Mouse (Mus musculus) testis, postnatal 10 days (tissue): ENCODE results near the gene Spata6.

Experiments
- DNase-seq: peaks from one replicate; pipeline ENCODE4 v3.0.0; 2021; ENCODE audit warnings: low spot score

The Spata6 gene

DNA sequence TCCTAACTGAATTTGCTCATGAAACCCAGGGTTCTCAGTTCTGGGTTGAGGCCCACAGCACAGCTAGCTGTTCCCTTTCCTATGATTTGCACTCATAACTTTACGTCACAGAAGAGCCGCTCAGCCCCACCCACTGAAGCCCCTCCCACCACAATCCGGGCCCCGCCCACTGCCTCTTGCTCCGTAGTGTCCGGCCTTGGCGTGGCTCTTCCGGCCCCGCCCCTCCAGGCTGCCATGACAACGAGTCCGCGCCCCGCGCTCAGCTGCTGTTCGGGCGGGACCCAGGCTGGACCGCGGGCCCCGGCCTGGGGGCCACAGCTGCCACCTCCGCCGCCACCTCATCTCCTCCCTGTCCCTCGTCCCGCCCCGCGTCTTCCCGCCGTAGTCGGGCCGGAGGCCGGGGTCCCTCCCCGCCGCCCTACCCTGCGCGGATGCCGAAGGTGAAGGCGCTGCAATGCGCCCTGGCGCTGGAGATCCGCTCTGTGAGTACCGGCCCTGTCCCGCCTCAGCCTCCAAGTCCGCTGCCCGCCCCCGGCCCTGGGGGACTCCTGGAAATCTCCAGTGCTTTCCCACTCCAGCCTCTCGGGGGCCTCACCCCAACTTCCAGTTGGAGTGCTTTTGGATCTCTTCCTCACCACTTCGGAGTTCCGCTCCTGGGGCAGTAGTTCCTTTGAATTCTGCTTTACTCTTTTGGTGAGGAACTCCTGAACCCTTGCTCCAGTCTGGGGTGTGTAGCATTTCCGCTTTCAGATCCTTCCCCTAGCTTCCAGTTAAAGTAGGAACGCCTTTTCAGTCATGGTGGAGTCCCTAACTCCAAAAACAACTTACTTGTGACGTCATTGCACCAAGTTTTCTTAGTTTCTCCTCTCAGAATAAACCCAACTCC is at the start of gene Spata6:
TSS of gene Spata6 (plus strand) at position 209 of the 886 bp plus-strand sequence.
- peak; percentile 99 for DNase-seq

DNA sequence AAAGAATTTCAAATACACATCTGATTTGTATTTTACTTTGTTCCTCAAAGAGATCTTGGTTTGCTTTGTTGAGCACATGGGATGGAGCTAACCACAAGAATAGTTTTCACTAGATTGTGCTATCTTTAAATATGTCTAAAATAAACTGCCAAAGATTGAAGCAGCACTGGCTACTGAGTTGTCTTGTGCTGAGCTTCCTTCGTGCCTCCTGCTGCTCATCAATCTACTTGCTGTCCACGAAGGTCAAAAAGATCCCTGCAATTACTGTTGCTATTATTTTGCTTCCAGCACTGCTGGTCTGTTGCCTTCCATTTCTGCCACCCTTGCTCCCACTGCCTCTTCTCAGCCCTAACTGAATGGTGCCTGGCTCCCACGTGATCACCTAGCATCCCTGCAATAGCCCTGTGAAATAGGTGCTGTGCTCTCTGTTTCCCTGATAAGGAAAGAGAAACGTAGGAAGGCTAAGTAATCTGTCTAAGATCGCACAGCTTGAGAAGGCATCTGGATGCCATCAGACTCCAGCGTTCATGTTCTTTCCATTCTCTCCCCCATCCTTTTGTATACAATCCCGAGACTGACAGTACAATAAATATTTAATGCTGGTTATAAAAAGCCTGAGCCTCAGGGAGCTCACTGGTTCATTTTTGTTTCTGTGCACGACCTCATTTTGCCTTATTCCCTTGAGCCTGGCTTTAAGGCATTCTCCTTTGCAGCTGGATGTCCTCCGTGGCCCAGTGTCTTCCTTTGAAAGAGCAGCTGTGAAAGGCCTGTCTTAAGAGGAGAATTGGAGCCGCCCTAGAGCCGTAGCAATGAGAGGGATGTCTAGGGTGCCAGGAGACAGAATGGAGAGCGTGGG is 49.0 kb upstream of the Spata6 start:
- DNase-seq = no peak

DNA sequence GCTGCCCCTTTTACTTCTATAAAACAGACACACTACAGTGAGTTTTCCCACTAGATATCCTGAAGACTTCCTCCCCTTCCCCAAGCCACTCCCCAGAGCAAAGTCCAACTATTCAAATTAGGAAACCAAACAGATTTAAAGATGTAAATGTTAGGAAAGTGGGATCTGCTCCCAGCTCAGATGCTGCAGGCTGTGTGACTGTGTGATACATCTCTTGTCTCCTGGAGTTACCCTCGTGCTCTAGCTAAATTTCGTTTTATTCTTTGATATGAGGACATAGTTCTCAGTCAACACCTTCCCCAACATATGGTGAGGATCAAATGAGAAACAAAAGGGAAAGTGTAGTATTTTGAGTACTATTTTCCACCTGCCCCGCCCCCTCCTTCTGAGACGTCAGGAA is 48.3 kb upstream of the Spata6 start:
- no peak for DNase-seq

DNA sequence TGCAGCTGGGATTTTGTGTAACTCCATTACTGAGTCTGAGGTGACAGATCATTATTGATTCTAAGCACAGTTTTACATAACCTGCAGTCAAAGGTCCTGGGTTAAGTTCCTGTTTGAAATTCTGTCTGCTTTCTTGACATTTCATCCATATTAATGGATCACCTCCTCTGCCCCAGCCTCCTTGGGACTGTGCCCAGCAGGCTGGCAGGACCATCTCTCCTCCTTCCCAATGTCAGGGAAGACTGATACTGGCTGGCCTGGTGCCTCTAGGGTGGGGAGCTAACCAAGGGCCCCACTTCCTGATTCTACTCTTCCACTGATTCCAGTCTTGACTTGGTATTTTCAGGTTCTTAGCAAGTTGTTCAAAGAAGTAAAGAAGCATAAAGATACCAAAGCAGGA is 45.9 kb upstream of the Spata6 start:
- no peak for DNase-seq

DNA sequence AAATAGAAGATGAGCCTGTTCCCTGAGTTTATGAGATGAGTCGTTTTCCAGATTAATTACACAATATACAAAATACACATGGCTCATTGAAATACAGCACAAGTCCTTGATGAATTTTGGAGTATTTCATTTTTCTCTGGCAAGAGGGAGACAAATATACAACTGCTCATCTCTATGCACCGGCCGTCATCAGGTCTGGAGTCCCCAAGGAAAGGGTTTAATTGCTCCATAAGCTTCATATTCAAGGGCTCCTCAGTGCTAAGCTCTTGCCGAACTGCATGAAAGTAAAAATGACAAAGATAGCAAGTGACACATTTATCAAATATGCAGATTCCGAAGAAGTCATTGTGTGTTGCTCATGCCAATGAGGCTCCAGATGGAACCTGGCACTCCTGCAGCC is 37.9 kb upstream of the Spata6 start:
- DNase-seq = no peak

DNA sequence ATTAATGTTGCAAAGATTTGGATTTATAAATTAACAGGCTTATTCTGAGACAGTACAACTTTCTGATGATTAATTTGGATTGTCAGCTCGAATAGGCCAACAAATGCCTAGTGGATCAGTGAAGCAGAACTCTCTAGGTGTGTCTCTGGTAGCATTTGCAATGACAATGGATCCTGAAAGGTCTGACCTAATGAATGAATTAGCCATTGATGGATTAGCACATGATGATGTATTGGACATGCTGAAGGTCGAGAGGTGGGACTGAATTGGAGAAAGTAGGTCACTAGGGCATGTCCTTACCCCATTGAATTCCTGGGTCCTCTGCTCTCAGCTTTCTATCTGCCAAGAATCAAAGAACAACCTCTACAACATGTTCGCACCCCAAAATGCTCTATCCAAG is 37.0 kb upstream of the Spata6 start:
- no peak for DNase-seq

DNA sequence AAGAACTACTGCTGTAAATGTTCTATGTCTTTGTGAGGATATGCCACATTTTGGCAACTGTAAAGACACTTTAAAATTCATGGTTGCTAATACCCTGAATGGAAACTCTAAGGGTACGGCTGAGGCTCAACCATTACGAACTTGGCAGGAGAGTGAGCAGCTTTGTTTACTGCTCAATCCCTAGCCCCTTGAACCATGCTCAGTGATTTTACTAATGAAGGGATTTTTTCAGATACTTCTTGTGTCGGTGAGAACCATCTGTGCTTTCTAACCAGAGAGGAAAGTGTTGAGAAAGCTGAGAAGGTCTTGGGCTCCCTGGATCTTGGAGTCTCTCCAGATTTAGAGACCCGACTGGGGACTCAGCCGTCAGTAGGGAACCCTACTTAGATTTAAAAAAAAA is 35.9 kb upstream of the Spata6 start:
- DNase-seq = no peak

DNA sequence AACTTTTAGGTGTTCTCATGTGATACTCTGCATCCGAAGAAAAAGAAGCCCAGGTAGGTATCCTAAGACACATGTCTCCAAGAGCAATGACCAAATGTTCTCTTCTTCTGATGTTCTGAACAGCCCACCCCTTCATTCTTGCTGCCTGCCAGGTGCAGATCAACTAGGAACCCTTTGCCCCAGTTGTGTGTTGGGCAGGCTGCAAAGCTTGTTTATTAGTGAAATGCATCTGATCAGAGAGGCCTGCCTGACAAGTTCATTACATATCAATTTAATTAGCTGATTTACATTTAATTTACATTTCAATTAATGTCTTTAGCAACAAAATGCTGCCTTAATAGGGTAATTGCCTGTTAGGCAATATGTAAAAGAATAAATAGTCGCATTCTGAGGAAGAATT is 33.8 kb upstream of the Spata6 start:
- DNase-seq = no peak

DNA sequence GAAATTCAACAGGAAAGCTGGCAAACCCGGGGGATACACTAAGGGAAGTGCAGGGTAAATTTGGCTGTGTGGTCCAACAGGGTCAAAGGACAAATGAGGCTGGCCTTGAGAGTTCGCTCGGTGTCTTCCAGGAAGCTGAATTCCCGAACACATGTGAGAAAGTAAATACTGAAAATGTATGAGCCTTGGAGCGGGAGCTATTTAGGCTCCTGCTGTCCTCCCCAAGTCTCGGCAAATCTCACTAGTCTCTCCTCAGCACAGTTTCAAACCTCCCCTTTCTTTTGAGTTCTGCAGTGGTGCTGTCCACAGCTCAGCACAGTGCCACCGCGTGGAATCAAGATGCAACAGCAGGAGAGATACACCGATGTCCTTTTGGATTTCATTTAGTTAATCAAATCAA is 32.8 kb upstream of the Spata6 start:
- DNase-seq = peak; percentile 75

DNA sequence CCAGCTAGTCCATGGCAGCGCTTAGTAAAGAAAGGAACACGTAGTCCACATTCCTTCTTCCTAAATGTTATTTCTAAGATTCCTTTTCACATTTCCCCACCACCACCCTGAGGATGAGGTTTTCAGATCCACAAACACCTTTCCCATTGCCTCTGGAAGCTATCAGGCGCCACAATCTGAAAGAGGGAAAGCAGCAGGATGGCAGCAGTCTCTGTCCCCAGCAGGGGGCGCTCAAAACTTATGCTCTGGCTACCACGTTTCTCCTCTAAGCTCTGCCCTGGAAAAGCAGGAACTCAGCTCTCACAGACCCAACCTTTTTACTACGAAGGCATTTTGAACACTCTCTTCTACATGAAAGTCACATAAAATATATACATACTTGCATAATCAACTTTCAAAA is 32.2 kb upstream of the Spata6 start:
- peak; percentile 92 for DNase-seq

DNA sequence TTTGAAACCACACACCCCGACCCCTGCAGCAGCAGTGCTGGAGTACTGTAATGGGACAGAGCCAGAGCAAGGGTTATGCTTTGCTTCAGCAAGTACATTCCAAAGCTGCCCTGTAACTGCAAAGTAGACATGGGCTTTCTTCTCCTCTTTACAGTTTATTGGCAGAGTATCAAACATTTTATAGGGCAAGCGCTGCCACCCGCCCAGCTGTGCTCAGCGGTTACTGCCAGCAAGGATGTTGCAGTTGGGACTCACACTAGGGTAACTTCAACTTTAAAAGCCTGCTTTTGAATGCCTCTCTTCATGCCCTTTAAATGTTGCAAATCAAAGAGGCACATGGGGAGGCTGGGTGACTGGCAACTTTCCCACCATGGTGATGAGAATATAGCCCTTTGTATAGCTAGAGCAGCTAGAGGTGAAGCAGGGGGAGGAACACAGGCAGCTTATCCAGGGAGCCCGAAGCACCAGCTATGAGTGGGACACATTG is 28.7 kb upstream of the Spata6 start:
- peak; percentile 69 for DNase-seq

DNA sequence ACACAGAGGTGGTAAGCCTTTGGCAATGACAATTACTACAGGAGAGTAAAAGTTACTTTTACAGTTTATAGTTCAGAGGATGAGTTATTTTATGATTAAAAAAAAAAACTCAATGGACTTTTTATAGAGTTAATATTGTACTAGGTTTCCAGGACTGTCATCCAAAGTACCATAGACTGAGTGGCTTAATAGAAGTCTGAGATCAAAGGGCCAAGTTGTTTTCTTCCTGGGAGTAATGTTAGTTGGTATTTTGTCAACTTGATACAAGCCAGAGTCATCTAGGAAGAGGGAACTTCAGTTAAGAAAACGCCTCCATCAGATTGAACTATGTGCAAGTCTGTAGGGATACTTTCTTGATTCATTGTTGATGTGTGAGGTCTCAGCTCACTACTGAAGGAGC is 18.4 kb upstream of the Spata6 start:
- no peak for DNase-seq

DNA sequence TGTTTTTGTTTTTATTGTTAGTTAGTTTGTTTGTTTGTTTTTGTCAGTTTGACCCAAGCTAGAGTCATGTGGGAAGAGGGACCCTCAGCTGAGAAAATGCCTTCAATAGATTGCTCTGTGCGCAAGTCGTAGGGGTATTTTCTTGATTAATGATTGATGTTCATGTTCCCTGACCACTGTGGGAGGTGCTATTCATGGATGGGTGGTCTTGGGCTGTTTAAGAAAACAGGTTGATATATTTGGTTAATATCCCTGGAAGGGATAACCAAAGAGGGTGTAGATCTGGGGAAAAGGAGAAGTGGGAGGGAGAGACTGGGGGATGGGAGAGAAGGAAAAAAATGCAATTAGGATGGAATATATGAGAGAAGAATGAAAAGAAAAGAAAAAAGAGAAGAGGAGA is 15.7 kb upstream of the Spata6 start:
- DNase-seq = no peak

DNA sequence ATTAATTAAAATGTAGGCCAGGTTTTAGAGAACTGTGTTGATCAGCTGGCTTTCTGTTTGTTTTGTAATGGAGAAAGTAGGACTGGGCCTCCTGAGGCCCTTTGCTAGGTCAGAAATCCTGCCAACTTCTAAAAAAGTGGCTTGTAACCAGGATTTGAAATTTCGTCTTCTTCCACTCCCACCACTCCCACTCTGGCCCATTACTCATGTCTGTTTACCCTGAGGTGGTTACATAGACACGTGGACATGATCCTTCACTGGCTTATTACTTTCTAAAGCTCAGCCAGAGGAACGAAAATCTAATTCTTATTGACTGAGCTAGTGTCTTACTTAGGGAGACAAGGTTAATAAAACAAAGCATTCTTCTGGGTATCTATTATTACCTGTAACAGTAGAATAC is 14.8 kb upstream of the Spata6 start:
- no peak for DNase-seq

DNA sequence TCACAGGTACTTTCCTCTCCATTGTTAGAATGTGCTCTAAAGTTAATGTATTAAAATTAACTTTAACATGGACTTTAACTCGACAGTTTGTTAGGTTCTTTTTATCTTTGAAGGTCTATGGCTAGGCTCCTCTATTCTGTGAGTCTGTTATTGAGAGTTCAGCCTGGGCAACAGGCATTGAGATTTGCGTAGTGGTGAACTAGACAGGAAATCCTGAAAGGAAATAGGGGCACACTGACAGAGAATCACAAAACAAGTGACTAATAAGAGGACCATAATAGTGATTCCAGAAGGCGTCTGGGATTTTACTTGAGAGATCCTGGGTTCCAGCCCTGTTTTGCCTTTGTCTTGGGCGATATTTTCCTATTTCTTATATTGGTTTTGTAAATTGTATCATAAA is 488 bp upstream of the Spata6 start:
- DNase-seq = no peak

DNA sequence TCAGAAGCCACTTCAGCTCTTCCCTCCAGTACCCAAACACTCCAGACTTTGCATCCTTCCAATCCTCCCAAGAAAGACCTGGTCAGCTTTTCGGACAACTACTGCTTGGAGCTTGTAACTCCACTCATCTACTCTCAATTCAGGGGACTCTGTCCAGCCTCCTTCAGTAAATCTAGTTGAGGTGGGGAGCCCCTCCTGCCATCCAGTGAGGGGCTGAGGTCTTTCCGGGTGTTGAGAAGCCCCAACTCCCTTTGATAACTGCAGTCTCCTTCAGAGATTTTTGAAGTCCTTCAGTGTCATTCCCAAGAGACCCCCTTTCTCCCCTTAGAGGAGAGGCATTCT is 849 bp downstream of the Spata6 start:
- no peak for DNase-seq

DNA sequence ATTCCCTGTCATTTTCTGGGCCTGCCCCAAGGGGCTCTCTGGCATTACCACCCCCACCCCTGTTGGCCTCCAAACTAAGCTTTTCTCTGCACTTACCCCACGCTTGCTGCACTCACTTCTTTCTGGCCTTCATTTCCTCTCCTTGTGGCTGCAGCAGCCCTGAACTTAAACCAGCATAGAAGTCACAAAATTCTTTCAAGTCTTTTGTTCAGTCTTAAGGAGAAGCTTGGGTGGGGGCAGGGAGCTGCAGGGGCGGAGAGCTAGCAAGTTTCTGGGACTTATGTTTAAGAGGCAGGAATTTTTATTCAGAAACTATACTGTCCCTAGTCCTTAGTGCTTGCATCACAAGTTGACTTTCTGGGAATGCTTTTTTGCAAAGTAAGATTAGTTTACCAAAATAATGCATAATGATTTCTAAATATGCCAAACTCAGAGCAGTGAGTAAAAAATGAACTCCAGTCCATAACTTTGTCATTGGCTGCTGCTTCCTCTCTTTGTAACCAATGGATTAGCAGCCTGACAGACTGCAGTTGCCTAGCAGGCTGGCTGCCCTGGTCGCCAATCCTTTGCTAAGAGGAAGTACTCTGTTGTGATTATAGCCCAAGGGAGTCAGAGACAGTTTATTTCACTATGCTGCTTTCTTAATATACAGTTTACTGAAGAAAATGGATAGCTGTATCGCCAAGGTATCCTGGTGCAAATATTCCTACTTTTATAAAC is 1.5 kb downstream of the Spata6 start:
- peak; percentile 45 for DNase-seq

DNA sequence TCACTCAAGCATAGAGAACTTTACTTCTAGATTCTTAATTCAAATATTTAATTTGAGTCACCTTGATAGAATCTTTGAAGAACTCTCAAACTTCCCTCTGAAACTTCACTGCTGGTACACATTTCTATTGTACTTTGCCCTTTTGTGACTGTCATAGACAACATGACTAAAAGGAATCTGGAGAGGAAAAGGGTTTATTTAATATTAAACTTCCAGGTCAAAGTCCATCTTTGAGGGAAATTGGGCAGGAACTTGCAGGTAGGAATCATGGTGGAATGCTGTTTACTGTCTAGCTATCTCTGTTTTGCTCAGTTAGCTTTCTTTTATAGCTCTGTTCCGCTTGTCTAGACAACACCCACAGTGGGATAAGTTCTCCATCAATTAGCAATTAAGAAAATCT is 17.8 kb downstream of the Spata6 start:
- DNase-seq = no peak

DNA sequence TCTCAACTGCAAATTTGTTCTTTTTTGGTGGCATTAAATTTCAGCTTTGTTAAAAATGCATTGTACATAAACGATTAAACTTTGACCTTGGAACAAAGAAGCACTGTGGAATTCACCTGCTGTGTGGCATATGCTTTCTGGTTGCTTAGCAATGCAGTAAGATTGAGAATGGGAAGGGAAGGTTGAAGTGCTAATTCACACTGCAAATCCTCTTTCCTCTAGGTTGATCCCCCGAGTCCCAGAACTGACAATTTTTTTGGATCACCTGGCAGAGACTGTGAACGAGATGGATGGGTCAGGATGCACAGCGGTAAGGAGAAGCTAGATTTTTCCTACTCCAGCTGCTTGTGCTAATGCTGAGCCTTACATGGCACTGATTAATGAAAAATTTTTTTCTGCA is 60.7 kb downstream of the Spata6 start:
- DNase-seq = no peak

DNA sequence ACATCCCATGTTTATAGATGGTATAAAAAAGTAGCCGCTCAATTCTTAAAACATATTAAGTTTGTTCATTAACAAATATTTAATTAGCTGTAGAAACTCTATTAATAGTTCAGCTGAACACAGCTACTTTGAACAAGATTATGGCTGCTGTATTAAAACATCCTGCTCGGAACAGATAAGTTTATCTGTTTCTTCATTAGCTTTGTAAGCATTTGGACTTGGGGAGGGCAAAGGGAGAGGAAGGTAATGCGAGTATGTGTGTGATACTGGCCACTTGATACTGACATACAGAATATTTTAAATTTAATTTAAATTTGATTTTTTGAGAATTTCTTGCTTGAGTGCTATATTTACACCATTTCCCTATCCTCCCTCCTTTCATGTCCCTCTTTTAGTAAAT is 80.1 kb downstream of the Spata6 start:
- no peak for DNase-seq

DNA sequence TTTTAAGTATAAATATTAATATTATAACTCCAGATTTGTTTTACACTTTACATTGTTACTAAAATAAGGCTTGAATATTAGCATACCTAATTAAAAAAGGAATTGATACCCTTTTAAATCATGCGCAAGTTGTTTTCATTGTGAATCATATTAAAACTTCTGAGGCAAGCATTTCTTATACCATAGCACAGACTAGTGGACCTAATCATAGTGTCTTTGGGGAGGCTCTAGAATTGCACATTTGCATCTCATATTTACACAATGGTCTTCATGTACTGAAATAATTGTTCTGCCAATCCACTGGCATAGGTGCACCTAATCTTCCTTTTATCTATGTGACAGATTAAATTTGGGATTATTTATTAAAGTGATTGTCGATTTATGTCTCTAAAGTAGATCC is 83.4 kb downstream of the Spata6 start:
- no peak for DNase-seq

DNA sequence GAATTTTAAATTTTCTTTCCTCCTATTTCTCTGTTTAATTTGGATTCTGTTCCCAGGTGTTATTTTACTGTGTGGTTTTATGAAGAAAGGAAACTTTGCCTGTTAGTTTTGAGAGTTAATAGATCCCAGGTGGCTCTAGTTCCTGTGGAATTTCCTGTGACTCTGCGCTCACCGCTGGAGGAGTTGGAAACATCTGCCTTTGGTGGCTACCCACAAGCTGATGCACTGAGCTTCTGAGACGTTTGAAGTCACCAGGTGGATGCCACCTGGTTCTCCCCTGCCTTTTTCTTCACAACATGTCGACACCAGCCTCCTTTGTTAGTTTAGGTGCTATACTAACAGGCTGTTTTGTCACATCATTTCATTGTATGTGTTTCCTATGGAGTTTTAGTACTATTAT is 97.7 kb downstream of the Spata6 start:
- no peak for DNase-seq

DNA sequence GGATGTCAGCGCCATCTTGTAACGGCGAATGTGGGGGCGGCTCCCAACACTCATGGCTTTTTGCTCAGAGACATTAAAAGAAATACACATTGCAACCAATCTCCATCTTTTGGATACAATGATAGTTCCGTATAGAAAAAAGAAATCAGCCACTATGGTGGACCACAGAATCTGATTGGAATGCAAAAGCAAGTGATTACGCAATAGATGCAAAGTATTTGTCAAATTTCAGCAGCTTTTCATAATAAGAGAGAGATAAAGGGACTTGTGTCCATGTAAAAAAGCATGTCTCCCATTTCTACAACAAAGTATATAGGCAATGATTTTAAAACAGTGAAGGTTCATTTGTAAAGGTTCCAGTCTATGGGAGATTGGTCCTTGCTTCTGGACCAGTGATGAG is 119.1 kb downstream of the Spata6 start:
- no peak for DNase-seq
